Mouse (Mus musculus) heart, adult 2 months (tissue): ENCODE measurements around the gene Ptprd.

Experiments
- CTCF ChIP-seq: fragments of 200-600 bp; IDR thresholded peaks from 2 replicates; pipeline ENCODE4 v1.8.1; 2022; ENCODE audit warnings: antibody characterized with exemption, mild to moderate bottlenecking, moderate library complexity
- EP300 ChIP-seq: fragments of 200-500 bp; IDR thresholded peaks from 2 replicates; pipeline ENCODE4 v1.6.1; 2011; ENCODE audit warnings: low read depth, low read length, control low read depth; ENCODE audit not compliant: insufficient read depth
- POLR2A ChIP-seq: fragments of 200-500 bp; IDR thresholded peaks from 2 replicates; pipeline ENCODE4 v1.6.1; 2011; ENCODE audit warnings: mild to moderate bottlenecking, low read depth, low read length, control low read depth; ENCODE audit not compliant: insufficient read depth

DNA sequence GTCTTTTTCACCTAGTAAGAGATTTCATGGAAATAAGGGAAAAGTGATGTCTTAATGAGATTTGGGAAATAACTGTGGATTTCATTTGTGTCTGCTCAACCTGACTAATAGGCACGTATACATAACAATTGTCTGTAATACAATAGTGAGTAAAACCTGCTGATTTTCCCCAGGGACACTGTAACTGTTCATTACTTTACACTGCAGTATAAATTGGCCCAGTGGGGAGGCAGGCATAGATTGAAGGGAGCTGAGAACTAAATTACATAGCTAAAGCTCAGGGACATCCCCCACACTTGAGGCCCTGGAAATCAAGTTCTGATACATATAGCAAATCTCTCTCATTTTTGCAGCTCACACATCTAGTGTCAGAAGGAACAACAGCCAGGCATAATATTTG, 209.7 kb downstream of the Ptprd start:
- TF ChIP-seq POLR2A: no peak
- TF ChIP-seq CTCF: no peak
- no peak for TF ChIP-seq EP300
